Mouse (Mus musculus): ENCODE results near the gene Mest. TPM values are rescaled to one million over a fixed set of nuclear protein-coding genes. Genes with fewer than 3 reads are reported as not detected.

Gene Mest
- polyA plus RNA-seq, 1 experiment from 2014 or later = 185 TPM

DNA sequence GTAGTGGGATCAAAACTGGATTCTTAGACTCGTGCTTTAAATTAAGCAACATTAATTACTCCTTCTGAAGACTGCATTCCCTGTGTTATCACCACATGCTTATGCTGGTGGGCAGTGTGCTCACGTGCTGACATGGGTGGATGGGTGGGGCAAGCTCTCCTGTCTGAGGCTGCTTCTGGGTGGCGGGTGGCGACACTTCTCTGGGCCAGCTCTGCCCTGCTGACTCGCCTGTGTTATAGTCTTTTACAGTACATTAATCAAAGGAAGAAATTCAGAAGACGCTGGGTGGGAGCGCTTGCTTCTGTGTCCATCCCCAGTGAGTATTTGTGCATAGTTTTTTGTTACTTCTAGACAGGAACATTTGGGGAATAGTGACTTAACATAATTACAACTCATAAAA is 22.2 kb downstream of the Mest start:
- Histone ChIP-seq H3K4me2 (no peak overlapping the region), H3K4me1 (replicated peaks) (no peaks in the 10 kb centered on the region), H3K4me3 (replicated peaks) (no peak overlapping the region), H3K36me3 (peaks cover 23% of the 10 kb centered on the region), H3K27me3 (no peaks in the 10 kb centered on the region), H3K9ac (no peak overlapping the region), H3K9me3 (replicated peaks) (no peaks in the 10 kb centered on the region), H3K27ac (no peak overlapping the region)
- no peak for DNase-seq
- 54% methylated on average over 7 of the region's 7 CpGs for WGBS (ENCODE audit: insufficient replicate concordance)
- no peak for ATAC-seq (ENCODE audit: low read depth)

DNA sequence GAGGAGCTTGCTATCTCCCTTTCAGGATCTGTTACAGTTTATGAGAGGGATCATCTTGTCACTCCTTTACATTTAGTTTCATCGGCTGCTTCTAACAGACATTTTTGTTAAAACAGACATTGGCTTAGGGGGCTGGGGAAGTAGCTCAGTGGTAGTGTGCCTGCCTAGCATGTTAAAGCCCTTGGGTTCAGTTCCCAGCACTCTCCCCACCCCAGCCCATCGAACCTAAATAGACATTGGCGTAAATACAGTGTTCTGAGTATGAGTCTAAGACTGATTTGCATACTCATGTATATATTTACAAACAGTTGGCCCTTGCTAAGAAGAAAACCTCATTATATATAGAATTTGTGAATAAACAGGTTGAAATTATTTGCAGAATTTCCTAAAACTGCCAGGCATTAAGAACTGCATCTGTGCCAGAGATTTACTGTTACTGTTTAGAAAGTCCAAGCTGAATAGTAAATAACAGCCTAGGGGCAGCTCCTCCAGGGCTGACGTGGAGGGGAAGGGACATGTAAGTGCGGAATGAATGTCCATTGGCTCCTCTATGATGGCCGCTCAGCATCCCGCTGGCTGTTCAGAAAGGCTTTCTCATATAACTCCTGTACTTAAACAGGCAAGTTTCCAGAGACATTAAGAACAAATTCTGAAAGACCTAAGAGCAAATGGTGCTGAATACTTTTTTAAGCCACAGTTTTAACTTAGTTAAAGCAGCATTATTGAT is 24.4 kb downstream of the Mest start:
- no peaks in the 10 kb centered on the region for H3K27me3 ChIP-seq
- no peak overlapping the region for H3K4me3 ChIP-seq (replicated peaks)
- H3K9me3 ChIP-seq (replicated peaks) = no peaks in the 10 kb centered on the region
- peaks cover 20% of the 10 kb centered on the region for H3K36me3 ChIP-seq
- H3K4me1 ChIP-seq (replicated peaks) = no peaks in the 10 kb centered on the region
- no peak overlapping the region for H3K4me2 ChIP-seq
- no peak for DNase-seq
- no peak overlapping the region for H3K27ac ChIP-seq
- no peak overlapping the region for H3K9ac ChIP-seq
- 82% methylated on average over 7 of the region's 7 CpGs for WGBS (ENCODE audit: insufficient replicate concordance)
- no peak for ATAC-seq (ENCODE audit: low read depth)

- H3K36me3 ChIP-seq = peaks cover 20% of the 10 kb centered on the region
- no peak overlapping the region for H3K4me2 ChIP-seq
- H3K27me3 ChIP-seq = no peaks in the 10 kb centered on the region
- no peak for ATAC-seq (ENCODE audit: low read depth)
- no peak overlapping the region for H3K4me3 ChIP-seq (replicated peaks)
- H3K9me3 ChIP-seq (replicated peaks) = no peaks in the 10 kb centered on the region
- no peak overlapping the region for H3K9ac ChIP-seq
- 75% methylated on average over 6 of the region's 6 CpGs for WGBS (ENCODE audit: insufficient replicate concordance)
- H3K4me1 ChIP-seq (replicated peaks) = no peaks in the 10 kb centered on the region
- DNase-seq = no peak
- no peak overlapping the region for H3K27ac ChIP-seq
These were observed 25.1 kb downstream of the Mest start for GRCm38 (mm10) chr6:30748358-30748910.

- no peak overlapping the region for H3K4me2 ChIP-seq
- DNase-seq (no peak), ATAC-seq (ENCODE audit: low read depth) (no peak)
- no peak overlapping the region for H3K9ac ChIP-seq
- 57% methylated on average over 2 of the region's 2 CpGs for WGBS (ENCODE audit: insufficient replicate concordance)
- no peaks in the 10 kb centered on the region for H3K4me1 ChIP-seq (replicated peaks)
- no peaks in the 10 kb centered on the region for H3K27me3 ChIP-seq
- no peaks in the 10 kb centered on the region for H3K9me3 ChIP-seq (replicated peaks)
- H3K36me3 ChIP-seq = peaks cover 20% of the 10 kb centered on the region
- H3K27ac ChIP-seq = no peak overlapping the region
- no peak overlapping the region for H3K4me3 ChIP-seq (replicated peaks)
These were observed 25.8 kb downstream of the Mest start for GRCm38 (mm10) chr6:30749042-30749689.

DNA sequence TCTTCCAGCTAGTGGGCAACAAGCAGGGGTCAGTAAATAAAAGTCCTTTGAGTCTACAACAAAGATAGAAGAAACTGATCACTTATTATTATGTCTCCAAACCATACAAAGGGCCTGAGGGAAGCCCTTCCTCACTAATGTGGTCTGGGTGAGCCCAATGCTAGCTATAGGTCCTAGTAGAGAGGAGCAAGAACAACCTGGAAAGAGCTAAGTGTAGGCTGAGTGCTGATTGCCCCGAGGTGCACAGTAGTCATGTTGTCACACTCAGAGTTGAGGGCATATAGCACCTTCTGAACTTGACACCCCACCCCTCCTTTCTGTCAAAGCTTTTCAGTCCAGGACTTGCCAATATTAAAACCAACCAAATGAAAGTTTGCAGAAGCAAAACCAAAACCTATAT is 26.5 kb downstream of the Mest start:
- H3K4me1 ChIP-seq (replicated peaks) = no peaks in the 10 kb centered on the region
- H3K27ac ChIP-seq = no peak overlapping the region
- H3K36me3 ChIP-seq = peaks cover 20% of the 10 kb centered on the region
- H3K27me3 ChIP-seq = no peaks in the 10 kb centered on the region
- H3K4me3 ChIP-seq (replicated peaks) = no peak overlapping the region
- H3K4me2 ChIP-seq = no peak overlapping the region
- H3K9me3 ChIP-seq (replicated peaks) = no peaks in the 10 kb centered on the region
- WGBS (ENCODE audit: insufficient replicate concordance) = 48% methylated on average over 1 of the region's 1 CpGs
- no peak overlapping the region for H3K9ac ChIP-seq
- ATAC-seq (ENCODE audit: low read depth) (no peak), DNase-seq (no peak)

DNA sequence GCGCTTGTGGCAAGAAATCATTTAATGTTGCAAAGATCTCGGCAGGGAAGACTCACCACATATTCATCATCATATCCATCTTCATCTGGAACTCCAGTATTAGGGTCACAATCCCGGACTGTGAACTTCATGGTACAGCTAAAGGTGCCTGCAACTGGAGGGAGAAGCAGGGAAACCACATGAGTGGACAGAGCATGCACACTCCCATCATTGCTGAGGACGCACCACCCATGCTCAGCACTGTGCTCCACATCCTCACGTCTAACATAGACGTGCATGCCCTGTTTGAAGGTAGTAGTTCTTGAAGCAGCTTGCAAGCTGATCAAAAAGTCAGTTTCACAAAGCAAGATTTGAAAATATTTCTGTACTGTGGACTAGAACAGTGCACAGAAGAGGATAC is 27.1 kb downstream of the Mest start:
- Histone ChIP-seq H3K36me3 (peaks cover 20% of the 10 kb centered on the region), H3K4me2 (no peak overlapping the region), H3K9me3 (replicated peaks) (no peaks in the 10 kb centered on the region), H3K4me1 (replicated peaks) (no peaks in the 10 kb centered on the region), H3K9ac (no peak overlapping the region), H3K4me3 (replicated peaks) (no peak overlapping the region), H3K27ac (no peak overlapping the region), H3K27me3 (no peaks in the 10 kb centered on the region)
- WGBS (ENCODE audit: insufficient replicate concordance) = 79% methylated on average over 6 of the region's 6 CpGs
- DNase-seq (no peak), ATAC-seq (ENCODE audit: low read depth) (no peak)

- no peak overlapping the region for H3K9ac ChIP-seq
- ATAC-seq (ENCODE audit: low read depth) = no peak
These were observed 27.9 kb downstream of the Mest start for GRCm38 (mm10) chr6:30751209-30751608.

More at GRCm38 (mm10) chr6:30751209-30751608, 27.9 kb downstream of the Mest start:
- H3K4me2 ChIP-seq = no peak overlapping the region
- H3K4me1 ChIP-seq (replicated peaks) = no peaks in the 10 kb centered on the region
- H3K36me3 ChIP-seq = peaks cover 20% of the 10 kb centered on the region
- DNase-seq = no peak
- no peak overlapping the region for H3K27ac ChIP-seq
- WGBS (ENCODE audit: insufficient replicate concordance) = 45% methylated on average over 2 of the region's 2 CpGs
- H3K4me3 ChIP-seq (replicated peaks) = no peak overlapping the region
- H3K9me3 ChIP-seq (replicated peaks) = no peaks in the 10 kb centered on the region
- H3K27me3 ChIP-seq = no peaks in the 10 kb centered on the region

MicroRNAs within 50 kb of the gene (microRNA counts, 519-probe panel; counts per million panel counts)
- microRNA mmu-miR-335-3p = 4,750 counts per million, percentile 46 among the panel's probes with 10 or more counts
- 6,489 counts per million, percentile 81 among the panel's probes with 10 or more counts for microRNA mmu-miR-335-5p

Small RNA genes lying within 50 kb of the gene (microRNA-seq; reads per million reads assigned to microRNA genes)
- gene Mir335 = 48,222 reads per million, percentile 100 among the genes with 10 or more reads in this experiment

Other genes with a start within 250 kb of the Mest start
- 22.6 and 24.8 TPM in 2 replicates for gene Tmem209, start 213.8 kb upstream of the Mest start, polyA plus RNA-seq (2015; fragmentation: Nextera tagmentation; extraction: Ambion mirVana)
- 0.12 and 0.30 TPM in 2 replicates for gene Ssmem1, start 213.7 kb upstream of the Mest start, polyA plus RNA-seq (2015; fragmentation: Nextera tagmentation; extraction: Ambion mirVana)
- 1.1 and 2.5 TPM in 2 replicates for gene Cpa2, start 182.0 kb upstream of the Mest start, polyA plus RNA-seq (2015; fragmentation: Nextera tagmentation; extraction: Ambion mirVana)
- 0.13 and 0.16 TPM in 2 replicates for gene Cpa4, start 155.2 kb upstream of the Mest start, polyA plus RNA-seq (2015; fragmentation: Nextera tagmentation; extraction: Ambion mirVana)
- not detected in 2 replicates for gene Cpa5, start 112.5 kb upstream of the Mest start, polyA plus RNA-seq (2015; fragmentation: Nextera tagmentation; extraction: Ambion mirVana)
- gene Cpa1, start 84.3 kb upstream of the Mest start, polyA plus RNA-seq (2015; fragmentation: Nextera tagmentation; extraction: Ambion mirVana) = 0.52 and 1.4 TPM in 2 replicates
- 5.2 and 7.3 TPM in 2 replicates for gene Cep41, start 29.8 kb upstream of the Mest start, polyA plus RNA-seq (2015; fragmentation: Nextera tagmentation; extraction: Ambion mirVana)
- 6.6 and 9.1 TPM in 2 replicates for gene Copg2, start 173.2 kb downstream of the Mest start, polyA plus RNA-seq (2015; fragmentation: Nextera tagmentation; extraction: Ambion mirVana)
- not detected in 2 replicates for gene Tsga13, start 192.0 kb downstream of the Mest start, polyA plus RNA-seq (2015; fragmentation: Nextera tagmentation; extraction: Ambion mirVana)
- 0.34 and 0.46 TPM in 2 replicates for gene Klf14, start 235.5 kb downstream of the Mest start, polyA plus RNA-seq (2015; fragmentation: Nextera tagmentation; extraction: Ambion mirVana)